Mouse (Mus musculus) liver, embryonic 15.5 days (tissue): ENCODE results near the gene Disp1. TPM values are rescaled to one million over a fixed set of nuclear protein-coding genes. Genes with fewer than 3 reads are reported as not detected.

Experiments
- ATAC-seq: fragments of 200-750 bp; cut with Nextera tagmentation; 2 replicates; pipeline ENCODE4 v1.8.0; 2017; ENCODE audit warnings: moderate number of reproducible peaks, mild to moderate bottlenecking, moderate library complexity; ENCODE audit not compliant: insufficient read depth
- H3K27ac ChIP-seq: fragments of 300-500 bp; sonication (generic); replicated peaks from 2 replicates; pipeline ENCODE4 v1.5.1; 2015; ENCODE audit warnings: mild to moderate bottlenecking, inconsistent platforms
- H3K27me3 ChIP-seq: fragments of 300-500 bp; sonication (generic); 2 replicates; pipeline ENCODE4 v1.6.1; 2015; ENCODE audit warnings: mild to moderate bottlenecking, inconsistent platforms
- H3K36me3 ChIP-seq: fragments of 300-500 bp; sonication (generic); replicated peaks from 2 replicates; pipeline ENCODE4 v1.6.1; 2015; ENCODE audit warnings: moderate library complexity, mild to moderate bottlenecking, inconsistent platforms
- H3K4me1 ChIP-seq: fragments of 300-500 bp; sonication (generic); replicated peaks from 2 replicates; pipeline ENCODE4 v1.6.1; 2015; ENCODE audit warnings: inconsistent platforms
- H3K4me2 ChIP-seq: fragments of 300-500 bp; sonication (generic); 2 replicates; pipeline ENCODE4 v1.6.1; 2015; ENCODE audit warnings: moderate library complexity, mild to moderate bottlenecking, inconsistent platforms
- H3K4me3 ChIP-seq: fragments of 300-500 bp; sonication (generic); replicated peaks from 2 replicates; pipeline ENCODE4 v1.5.1; 2015; ENCODE audit warnings: mild to moderate bottlenecking, inconsistent platforms
- H3K9ac ChIP-seq: fragments of 300-500 bp; sonication (generic); 2 replicates; pipeline ENCODE4 v1.6.1; 2015; ENCODE audit warnings: moderate library complexity, mild to moderate bottlenecking, inconsistent platforms
- H3K9me3 ChIP-seq: fragments of 300-500 bp; sonication (generic); replicated peaks from 2 replicates; pipeline ENCODE4 v1.6.1; 2016; ENCODE audit warnings: inconsistent platforms
- WGBS: fragments of 180-500 bp; shearing (Covaris S2); methylation state at CpG from one replicate; pipeline ENCODE4 v1.1.7; 2015; ENCODE audit warnings: mixed read lengths; ENCODE audit not compliant: insufficient replicate concordance; 5-methylcytosine and 5-hydroxymethylcytosine counted together
- polyA plus RNA-seq: library from polyadenylated mRNA; unstranded; fragments of >200 nt; fragmentation: Nextera tagmentation; extraction: Ambion mirVana; gene quantifications from 2 replicates; pipeline ENCODE4 v1.2.1, GENCODE M21; 2015

Disp1 gene
- polyA plus RNA-seq, 1 experiment from 2014 or later = 2.9 TPM

GRCm38 (mm10) chr1:183055608-183056288 lies 165.6 kb downstream of the Disp1 start:
- Histone ChIP-seq H3K4me2 (no peak overlapping the region), H3K9me3 (no peaks in the 10 kb centered on the region), H3K27ac (no peak overlapping the region), H3K4me1 (no peaks in the 10 kb centered on the region), H3K9ac (no peak overlapping the region), H3K27me3 (0 out of 2 replicates have a peak, but pooled peaks cover 6% of the 10 kb centered on the region), H3K36me3 (no peaks in the 10 kb centered on the region), H3K4me3 (no peak overlapping the region)
- ATAC-seq = no peak
- 50% methylated on average over 2 of the region's 2 CpGs for WGBS

GRCm38 (mm10) chr1:183052663-183053062 lies 168.7 kb downstream of the Disp1 start:
- no peak for ATAC-seq
- no peak overlapping the region for H3K27ac ChIP-seq
- WGBS = 57% methylated on average over 7 of the region's 7 CpGs
- no peaks in the 10 kb centered on the region for H3K4me1 ChIP-seq
- H3K9ac ChIP-seq = no peak overlapping the region
- no peaks in the 10 kb centered on the region for H3K27me3 ChIP-seq
- H3K4me2 ChIP-seq = no peak overlapping the region
- H3K4me3 ChIP-seq = no peak overlapping the region
- H3K9me3 ChIP-seq = no peaks in the 10 kb centered on the region
- no peaks in the 10 kb centered on the region for H3K36me3 ChIP-seq

- no peaks in the 10 kb centered on the region for H3K9me3 ChIP-seq
Observed at GRCm38 (mm10) chr1:183049295-183049694, 172.0 kb downstream of the Disp1 start.

GRCm38 (mm10) chr1:183047913-183048523 lies 173.3 kb downstream of the Disp1 start:
- no peak for ATAC-seq
- no peaks in the 10 kb centered on the region for H3K9me3 ChIP-seq
- WGBS = 52% methylated on average over 5 of the region's 5 CpGs
- H3K27me3 ChIP-seq = no peaks in the 10 kb centered on the region
- H3K27ac ChIP-seq = no peak overlapping the region
- H3K36me3 ChIP-seq = no peaks in the 10 kb centered on the region
- no peak overlapping the region for H3K4me2 ChIP-seq
- H3K4me1 ChIP-seq = no peaks in the 10 kb centered on the region
- no peak overlapping the region for H3K4me3 ChIP-seq
- H3K9ac ChIP-seq = no peak overlapping the region

More at GRCm38 (mm10) chr1:183049295-183049694, 172.0 kb downstream of the Disp1 start:
- Histone ChIP-seq H3K27ac (no peak overlapping the region), H3K36me3 (no peaks in the 10 kb centered on the region), H3K4me3 (no peak overlapping the region), H3K9ac (no peak overlapping the region), H3K4me1 (no peaks in the 10 kb centered on the region), H3K4me2 (no peak overlapping the region), H3K27me3 (no peaks in the 10 kb centered on the region)
- WGBS = 58% methylated on average over 6 of the region's 6 CpGs
- no peak for ATAC-seq

- Histone ChIP-seq H3K9me3 (no peaks in the 10 kb centered on the region), H3K4me3 (no peak overlapping the region), H3K4me2 (no peak overlapping the region), H3K36me3 (no peaks in the 10 kb centered on the region), H3K27ac (no peak overlapping the region), H3K27me3 (no peaks in the 10 kb centered on the region), H3K4me1 (no peaks in the 10 kb centered on the region), H3K9ac (no peak overlapping the region)
- 59% methylated on average over 7 of the region's 7 CpGs for WGBS
- no peak for ATAC-seq
Observed at GRCm38 (mm10) chr1:183047191-183047912, 174.0 kb downstream of the Disp1 start.

- Histone ChIP-seq H3K27me3 (no peaks in the 10 kb centered on the region), H3K9me3 (no peaks in the 10 kb centered on the region), H3K4me1 (no peaks in the 10 kb centered on the region), H3K4me3 (no peak overlapping the region), H3K36me3 (no peaks in the 10 kb centered on the region), H3K4me2 (no peak overlapping the region), H3K27ac (no peak overlapping the region), H3K9ac (no peak overlapping the region)
- ATAC-seq = no peak
- WGBS = 64% methylated on average over 12 of the region's 12 CpGs
Observed at GRCm38 (mm10) chr1:183046081-183046480, 175.2 kb downstream of the Disp1 start.

GRCm38 (mm10) chr1:183043161-183043812 lies 178.0 kb downstream of the Disp1 start:
- no peak overlapping the region for H3K9ac ChIP-seq
- no peaks in the 10 kb centered on the region for H3K9me3 ChIP-seq
- no peaks in the 10 kb centered on the region for H3K36me3 ChIP-seq
- no peak overlapping the region for H3K4me2 ChIP-seq
- no peak for ATAC-seq
- WGBS = 66% methylated on average over 13 of the region's 13 CpGs
- no peak overlapping the region for H3K27ac ChIP-seq
- no peak overlapping the region for H3K4me3 ChIP-seq
- H3K4me1 ChIP-seq = no peaks in the 10 kb centered on the region
- no peaks in the 10 kb centered on the region for H3K27me3 ChIP-seq

GRCm38 (mm10) chr1:183041703-183042102 lies 179.6 kb downstream of the Disp1 start:
- Histone ChIP-seq H3K4me2 (no peak overlapping the region), H3K27me3 (no peaks in the 10 kb centered on the region), H3K4me3 (no peak overlapping the region), H3K9me3 (no peaks in the 10 kb centered on the region), H3K36me3 (no peaks in the 10 kb centered on the region), H3K4me1 (no peaks in the 10 kb centered on the region), H3K9ac (no peak overlapping the region), H3K27ac (no peak overlapping the region)
- 74% methylated on average over 6 of the region's 7 CpGs for whole genome bisulfite sequencing
- no peak for ATAC-seq

GRCm38 (mm10) chr1:183040847-183041382 lies 180.4 kb downstream of the Disp1 start:
- Histone ChIP-seq H3K4me1 (no peaks in the 10 kb centered on the region), H3K4me3 (no peak overlapping the region), H3K9ac (no peak overlapping the region), H3K27me3 (no peaks in the 10 kb centered on the region), H3K36me3 (no peaks in the 10 kb centered on the region), H3K9me3 (no peaks in the 10 kb centered on the region), H3K27ac (no peak overlapping the region), H3K4me2 (no peak overlapping the region)
- 55% methylated on average over 11 of the region's 11 CpGs for WGBS
- ATAC-seq = peak; percentile 34

- no peaks in the 10 kb centered on the region for H3K4me1 ChIP-seq
- H3K27ac ChIP-seq = no peak overlapping the region
- no peak for ATAC-seq
- 53% methylated on average over 6 of the region's 6 CpGs for WGBS
- no peaks in the 10 kb centered on the region for H3K36me3 ChIP-seq
- H3K9me3 ChIP-seq = no peaks in the 10 kb centered on the region
- no peak overlapping the region for H3K4me2 ChIP-seq
- H3K4me3 ChIP-seq = no peak overlapping the region
- H3K9ac ChIP-seq = no peak overlapping the region
- no peaks in the 10 kb centered on the region for H3K27me3 ChIP-seq
Observed at GRCm38 (mm10) chr1:183039881-183040708, 181.2 kb downstream of the Disp1 start.
